Mouse (Mus musculus) testis, adult 10 weeks (tissue): ENCODE data around the gene Cyth4. TPM values are rescaled to one million over a fixed set of nuclear protein-coding genes. Genes with fewer than 3 reads are reported as not detected.

Source experiments
- polyA plus RNA-seq: library from polyadenylated mRNA; stranded (reverse); fragments of 350-450 nt; fragmentation: Illumina TruSeq; extraction: RNeasy Lipid Tissue Mini Kit (QIAGEN cat#74804); gene quantifications from one replicate; pipeline ENCODE4 v1.2.3, GENCODE M21; 2014; ENCODE audit warnings: low read depth, low replicate concordance

The Cyth4 gene
- 0.32 TPM for polyA plus RNA-seq

DNA sequence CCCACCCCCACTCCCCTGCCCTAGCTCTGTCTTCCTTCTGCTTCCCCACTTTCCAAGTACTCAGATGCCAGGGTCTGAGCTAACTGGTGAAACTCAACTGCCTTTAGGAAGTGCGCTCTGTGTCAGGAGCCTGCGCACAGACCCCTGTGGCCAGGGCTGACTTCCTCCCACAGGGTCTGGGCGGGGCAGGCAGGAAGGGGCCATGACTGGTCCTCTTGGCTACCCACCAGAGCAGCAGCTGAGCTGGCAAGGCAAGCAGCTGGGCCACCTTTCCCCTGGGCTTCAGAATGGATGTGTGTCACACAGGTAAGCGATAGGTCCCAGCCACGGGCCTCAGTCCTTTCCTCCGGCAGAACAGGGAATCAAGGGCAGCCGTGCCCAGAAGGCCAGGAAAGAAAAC lies at the start of gene Cyth4:
TSS of gene Cyth4 (plus strand) at position 134 of the 400 bp plus-strand sequence.

DNA sequence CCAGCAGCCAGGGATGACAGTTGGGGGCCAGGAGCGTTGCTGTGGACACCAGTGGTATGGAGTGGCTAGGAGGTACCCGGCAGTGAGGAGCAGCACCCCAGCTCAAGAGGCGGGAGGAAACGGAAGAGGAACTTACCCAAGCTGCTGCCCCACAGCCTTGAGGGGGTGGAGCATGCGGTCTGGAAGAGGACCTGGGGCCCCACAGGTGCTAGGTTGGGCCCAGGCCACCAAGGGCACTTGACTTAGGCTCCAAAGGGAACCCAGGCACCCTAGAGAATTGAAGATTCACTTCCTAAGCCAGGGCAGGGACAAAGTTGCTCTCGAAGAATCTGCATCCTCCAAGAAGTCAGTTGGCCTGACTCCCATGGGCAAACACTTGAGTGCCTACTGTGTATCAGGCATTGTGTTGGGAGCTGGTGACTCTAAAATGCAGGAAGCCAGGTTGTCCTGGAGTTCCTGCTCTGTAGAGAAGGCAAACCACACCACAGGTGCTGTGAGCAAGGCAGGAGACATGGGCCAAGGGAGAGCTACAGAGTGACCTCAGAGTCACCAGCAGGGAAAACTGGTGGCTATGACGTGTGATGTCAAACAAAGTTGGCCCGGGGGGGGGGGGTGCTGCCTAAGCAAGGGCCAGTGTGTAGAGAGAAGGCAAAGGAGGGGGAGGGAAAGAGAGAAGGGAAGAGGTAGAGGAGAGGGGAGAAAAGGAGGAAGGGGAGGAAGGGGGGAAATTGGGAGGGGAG lies 24.0 kb upstream of the Cyth4 start, which contains the start of gene Rac2:
TSS of gene Rac2 (minus strand) at position 126 of the 740 bp plus-strand sequence.

Other genes starting within 250 kb of the Cyth4 start
- 35.2 TPM for gene Tex33, start 201.1 kb upstream of the Cyth4 start, polyA plus RNA-seq
- 1.4 TPM for gene Tst, start 191.1 kb upstream of the Cyth4 start, polyA plus RNA-seq
- gene Mpst, start 190.6 kb upstream of the Cyth4 start, polyA plus RNA-seq: 0.39 TPM
- 0.66 TPM for gene Kctd17, start 168.5 kb upstream of the Cyth4 start, polyA plus RNA-seq
- not detected for gene Tmprss6, start 128.4 kb upstream of the Cyth4 start, polyA plus RNA-seq
- not detected for gene Il2rb, start 101.8 kb upstream of the Cyth4 start, polyA plus RNA-seq
- gene C1qtnf6, start 65.6 kb upstream of the Cyth4 start, polyA plus RNA-seq: 1.6 TPM
- gene Sstr3, start 52.4 kb upstream of the Cyth4 start, polyA plus RNA-seq: not detected
- gene Rac2, start 24.3 kb upstream of the Cyth4 start, polyA plus RNA-seq: 0.34 TPM
- gene Elfn2, start 121.7 kb downstream of the Cyth4 start, polyA plus RNA-seq: 0.27 TPM
- gene Mfng, start 176.4 kb downstream of the Cyth4 start, polyA plus RNA-seq: not detected
- 0.15 TPM for gene Card10, start 206.0 kb downstream of the Cyth4 start, polyA plus RNA-seq
- gene Cdc42ep1, start 245.6 kb downstream of the Cyth4 start, polyA plus RNA-seq: 0.07 TPM